Mouse (Mus musculus) c-Kit-negative CD71-positive TER-119-positive erythroid progenitor cells, embryonic 14.5 days (primary cell): ENCODE data around the gene Fabp2.

ENCODE experiments used
- DNase-seq: peaks from one replicate; pipeline ENCODE4 v3.0.0-alpha.2; 2013; ENCODE audit warnings: low read depth, low spot score

Gene Fabp2

GRCm38 (mm10) chr3:122894772-122895171 is at the start of gene Fabp2:
Gene Fabp2 (plus strand): TSS chr3:122895072.
- no peak for DNase-seq

GRCm38 (mm10) chr3:122848410-122849034 is 46.4 kb upstream of the Fabp2 start:
- no peak for DNase-seq

- DNase-seq, result no peak
Measured at GRCm38 (mm10) chr3:122855149-122855548, 39.7 kb upstream of the Fabp2 start.

DNA sequence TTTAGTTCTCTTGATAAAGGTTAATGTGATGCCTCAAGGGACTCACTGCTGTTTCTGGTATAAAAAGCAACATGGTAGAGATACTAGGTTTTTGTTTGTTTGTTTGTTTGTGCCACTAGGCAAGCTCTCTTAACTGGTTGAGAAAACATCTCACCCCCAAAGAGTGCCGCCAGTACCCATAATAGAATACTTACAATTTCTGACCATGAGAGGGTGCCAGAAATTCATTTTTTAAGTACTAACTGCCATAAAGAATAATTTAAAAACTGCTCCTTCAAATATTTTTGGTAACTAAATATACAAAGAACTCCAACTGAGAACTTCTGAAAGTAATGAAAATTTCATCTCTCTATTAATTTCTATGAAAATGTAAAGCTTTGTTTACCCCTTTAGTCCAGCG is 35.0 kb upstream of the Fabp2 start:
- no peak for DNase-seq

- DNase-seq, result no peak
Measured at GRCm38 (mm10) chr3:122860573-122861498, 34.0 kb upstream of the Fabp2 start.

DNA sequence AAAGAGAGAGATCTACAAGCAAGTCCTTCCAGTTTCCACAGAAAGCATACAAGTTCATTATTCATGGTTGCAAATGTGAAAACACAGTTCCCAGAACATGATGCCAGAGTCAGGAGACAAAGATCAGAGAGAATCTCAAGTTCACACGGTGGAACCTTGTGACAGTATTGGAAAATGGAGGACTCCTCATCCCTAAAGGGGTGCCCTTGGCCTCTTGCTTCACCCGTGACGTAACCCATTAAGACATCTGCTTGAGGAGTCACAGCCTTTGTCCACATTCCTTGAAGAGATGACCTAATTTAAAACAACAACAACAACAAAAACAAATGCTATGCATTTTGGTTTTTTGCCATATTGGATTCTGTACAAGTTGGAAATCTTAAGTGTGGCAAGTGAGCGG is 29.8 kb upstream of the Fabp2 start:
- no peak for DNase-seq

DNA sequence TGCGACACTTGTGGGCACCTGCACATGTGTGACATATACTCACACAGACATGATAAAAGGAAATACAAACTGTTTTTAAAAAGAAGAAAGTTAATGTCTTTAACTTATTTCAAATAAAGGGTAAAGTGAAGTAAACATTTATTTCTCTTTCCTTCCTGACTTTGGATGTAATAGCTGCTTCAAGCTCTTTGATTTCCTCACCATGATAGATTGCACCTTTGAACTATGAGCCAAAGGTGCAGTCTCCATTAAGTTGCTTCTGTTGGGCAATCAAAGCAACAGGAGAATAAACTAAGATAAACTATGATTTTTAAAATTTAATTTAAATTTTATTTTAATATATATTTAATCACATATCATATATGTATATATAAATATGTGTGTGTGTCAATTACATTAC is 26.6 kb upstream of the Fabp2 start:
- DNase-seq, result no peak

DNA sequence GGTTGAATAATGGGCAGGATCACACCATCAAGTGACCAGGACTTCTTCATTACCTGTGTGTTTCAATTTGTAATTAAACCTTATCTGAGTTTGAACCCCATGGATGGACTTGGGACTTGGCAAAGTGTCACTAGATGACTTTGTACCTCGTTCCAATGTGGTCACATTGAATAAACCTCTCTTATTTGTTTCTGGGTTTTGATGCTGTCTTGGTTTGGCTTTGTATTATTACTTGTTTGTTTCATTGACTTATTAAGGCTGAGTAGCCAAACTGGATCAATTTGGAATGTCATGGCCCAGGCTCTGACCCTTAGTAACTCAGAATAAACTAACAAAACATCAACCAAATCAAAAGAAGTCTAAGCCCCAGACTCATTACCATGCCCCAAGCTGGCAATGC is 23.3 kb upstream of the Fabp2 start:
- DNase-seq, result no peak

DNA sequence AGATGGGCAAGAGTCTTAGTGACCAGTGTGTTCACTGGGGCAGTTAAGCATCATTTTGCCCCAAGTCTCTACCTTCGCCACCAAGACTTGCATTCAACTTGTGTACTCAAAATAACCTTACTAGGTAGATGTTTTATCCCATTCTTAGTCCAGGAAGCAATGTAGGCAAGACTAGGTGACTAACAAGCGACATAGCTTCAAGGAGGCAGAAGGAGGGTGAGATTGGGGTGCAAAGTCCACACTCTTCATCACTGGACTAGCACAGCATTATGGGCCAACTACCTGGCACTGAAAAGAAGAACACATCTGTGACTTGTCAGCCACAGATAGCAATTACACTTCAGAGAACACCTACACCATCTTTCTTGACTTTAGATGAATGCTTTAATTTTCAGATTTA is 18.0 kb upstream of the Fabp2 start:
- DNase-seq, result no peak

DNA sequence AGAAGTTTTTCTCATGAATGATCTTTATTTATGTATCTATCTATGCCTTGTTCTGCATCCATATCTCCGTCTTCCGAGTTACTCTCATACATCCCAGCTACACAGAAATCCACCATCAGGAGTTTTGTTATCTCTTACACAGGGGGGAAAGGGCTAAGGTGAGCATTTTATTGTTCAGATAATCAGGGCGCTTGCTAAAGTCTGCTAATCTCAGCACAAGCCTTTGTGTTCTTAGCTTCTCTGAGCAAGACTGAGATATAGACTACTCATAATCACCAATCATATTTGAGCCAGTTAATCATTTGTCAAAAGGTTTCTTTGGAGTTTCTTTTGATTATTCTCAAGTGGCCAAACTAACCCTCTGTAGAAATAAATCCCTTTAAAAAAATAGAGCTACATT is 17.3 kb upstream of the Fabp2 start:
- no peak for DNase-seq

- no peak for DNase-seq
Measured at GRCm38 (mm10) chr3:122878705-122879315, 16.1 kb upstream of the Fabp2 start.

- no peak for DNase-seq
Measured at GRCm38 (mm10) chr3:122887505-122888301, 7.2 kb upstream of the Fabp2 start.

DNA sequence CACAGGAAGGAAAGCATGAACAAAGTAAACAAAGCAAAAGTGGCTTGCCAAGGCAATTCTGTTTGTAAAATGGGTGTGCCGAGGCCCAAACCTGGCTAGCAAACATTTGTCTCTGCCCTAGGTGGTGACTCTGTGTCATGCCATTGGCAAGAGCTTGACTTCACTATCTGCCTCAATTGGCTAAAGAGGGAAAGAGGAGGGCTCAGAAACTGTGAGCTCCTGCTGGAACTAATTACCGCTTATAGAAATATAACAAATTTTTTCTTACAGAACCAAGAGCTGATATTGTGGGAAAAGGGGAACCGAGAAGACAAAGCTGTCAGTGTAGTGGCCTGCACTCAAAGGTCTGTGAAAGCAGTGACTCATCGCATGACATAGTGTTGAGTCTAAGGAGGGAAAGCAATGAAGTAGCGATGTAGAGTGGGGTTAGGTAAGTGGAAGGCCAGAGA is 6.5 kb upstream of the Fabp2 start:
- no peak for DNase-seq

GRCm38 (mm10) chr3:122895189-122895731 is 388 bp downstream of the Fabp2 start:
- DNase-seq, result no peak

DNA sequence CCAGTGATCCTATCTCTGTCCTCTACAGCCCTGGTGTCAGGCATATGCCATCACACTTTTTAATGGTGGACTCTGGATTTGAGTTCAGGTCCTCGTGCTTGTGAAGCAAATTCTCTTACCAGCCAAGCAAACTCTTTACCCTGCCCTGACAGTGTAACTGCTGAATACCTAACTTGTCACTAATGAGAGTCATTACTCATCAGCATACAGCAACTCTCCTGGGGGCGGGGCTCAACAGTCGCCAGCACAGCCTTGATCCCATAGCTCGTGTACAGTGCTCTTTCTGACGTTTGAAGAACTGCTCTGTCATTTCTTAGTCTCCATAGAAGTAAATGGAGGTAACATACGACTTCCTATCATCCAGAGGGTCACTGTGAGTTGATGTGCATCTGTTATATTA is 3.4 kb downstream of the Fabp2 start:
- no peak for DNase-seq

DNA sequence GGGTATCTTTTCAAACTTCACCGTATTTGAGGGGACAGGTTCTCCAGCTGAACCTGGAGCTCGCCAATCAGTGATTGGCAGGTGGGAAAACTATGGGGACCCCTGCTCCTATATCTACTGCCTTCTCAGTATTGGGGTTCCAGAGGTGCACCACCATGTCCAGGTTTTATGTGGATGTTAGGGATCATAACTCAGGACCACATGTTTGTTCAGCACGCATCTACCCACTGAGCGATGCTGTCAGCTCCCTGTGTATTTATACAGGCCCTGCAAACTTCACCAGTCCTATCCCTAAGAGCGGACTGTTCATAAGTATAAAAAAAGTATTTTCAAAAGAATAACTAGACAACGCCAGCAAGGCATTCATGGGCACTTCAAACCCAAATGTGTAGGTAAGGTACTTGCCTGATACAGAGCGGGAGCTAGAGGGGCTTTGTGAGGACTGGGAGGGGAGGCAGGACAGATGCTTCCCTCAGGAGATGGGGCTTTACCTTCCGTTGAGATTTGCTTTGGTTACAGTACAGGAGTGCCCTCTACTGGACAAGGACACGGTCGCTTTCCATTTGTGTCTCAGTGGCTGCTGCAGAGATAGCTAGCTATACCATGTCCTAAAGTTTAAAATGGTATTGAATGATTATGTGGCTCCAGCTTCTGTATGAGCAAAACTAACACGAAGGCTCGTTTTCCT is 9.0 kb downstream of the Fabp2 start:
- DNase-seq, result no peak

DNA sequence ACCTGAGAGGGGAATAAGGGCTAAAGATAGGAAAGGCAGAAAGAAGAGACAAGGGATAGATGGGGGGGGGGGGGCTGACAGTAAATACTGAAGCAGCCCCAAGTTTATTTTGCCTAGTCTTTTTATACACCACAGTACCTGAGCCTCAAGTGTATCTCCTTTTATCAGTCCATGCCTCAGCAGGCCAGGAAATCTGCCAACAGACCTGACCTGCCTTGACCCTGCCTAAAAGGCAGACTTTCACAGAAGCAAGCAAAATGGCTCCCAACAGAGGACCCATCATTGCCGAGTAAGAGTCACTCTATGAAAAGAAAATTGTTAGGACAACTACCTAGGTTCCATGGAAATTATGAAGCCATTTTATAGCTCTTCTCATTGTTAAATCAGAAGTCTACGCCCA is 13.0 kb downstream of the Fabp2 start:
- DNase-seq, result no peak

- no peak for DNase-seq
Measured at GRCm38 (mm10) chr3:122915493-122915892, 20.6 kb downstream of the Fabp2 start.

- no peak for DNase-seq
Measured at GRCm38 (mm10) chr3:122916191-122916680, 21.4 kb downstream of the Fabp2 start.

DNA sequence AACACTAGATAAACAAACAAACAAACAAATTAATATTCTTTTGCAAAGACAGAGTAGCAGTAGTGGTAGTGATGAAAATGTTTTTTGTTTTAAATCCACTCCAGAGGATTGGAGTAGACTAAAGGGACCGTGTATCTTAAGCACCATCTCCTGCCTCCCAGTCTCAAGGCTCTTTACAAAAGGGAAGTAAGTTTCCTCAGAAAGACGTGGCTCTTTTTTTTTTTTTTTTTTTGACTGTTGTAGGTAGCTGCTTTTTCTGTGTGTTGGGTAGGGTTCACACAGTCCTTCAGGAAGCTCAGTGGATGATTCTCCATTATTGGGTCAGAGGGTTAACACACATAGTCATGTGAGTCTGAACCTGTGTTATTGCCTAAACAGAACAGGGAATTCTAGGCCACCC is 23.8 kb downstream of the Fabp2 start:
- DNase-seq, result no peak

- no peak for DNase-seq
Measured at GRCm38 (mm10) chr3:122919260-122919659, 24.4 kb downstream of the Fabp2 start, which contains the start of gene Gm10959. Gene Gm10959 (minus strand): TSS chr3:122919360.
